Mouse (Mus musculus): Measurements from ENCODE around the gene Wdr31.

- TF ChIP-seq POLR2A (IDR thresholded peaks at IDR 0.05; ENCODE audit: low read depth, low read length) = no peak
- TF ChIP-seq CTCF (conservative IDR thresholded peaks at IDR 0.05 in 1 of 2, IDR thresholded peaks at IDR 0.05 in 1 of 2; ENCODE audit: low read depth in 2 of 2, low read length in 2 of 2) = no peak
- TF ChIP-seq MXI1 (IDR thresholded peaks at IDR 0.05; ENCODE audit: low read depth, low read length) = no peak
- no peak for TF ChIP-seq JUND (conservative IDR thresholded peaks at IDR 0.05; ENCODE audit: low read depth, low read length)
- TF ChIP-seq MEF2A (IDR thresholded peaks at IDR 0.05; ENCODE audit: borderline replicate concordance, low read depth, low read length) = no peak
- peak; percentile 90 for TF ChIP-seq ZNF384 (IDR thresholded peaks at IDR 0.05; ENCODE audit: low read depth, low read length)
- no peak for TF ChIP-seq ZMIZ1 (IDR thresholded peaks at IDR 0.05; ENCODE audit: low read depth, low read length)
- no peak for TF ChIP-seq POLR2AphosphoS2 (IDR thresholded peaks at IDR 0.05; ENCODE audit: low read depth, low read length)
- 0 out of 2 replicates have a peak, but pooled peaks have one; percentile 13 for TF ChIP-seq SIN3A (IDR thresholded peaks at IDR 0.05; ENCODE audit: low read length)
- no peak for TF ChIP-seq TBP (conservative IDR thresholded peaks at IDR 0.05; ENCODE audit: low read depth, low read length)
- TF ChIP-seq HCFC1 (IDR thresholded peaks at IDR 0.05; ENCODE audit: low read depth, low read length) = no peak
Measured at GRCm38 (mm10) chr4:62409615-62410014, 61.1 kb downstream of the Wdr31 start.
